Mouse (Mus musculus) right cerebral cortex, postnatal 36 days (tissue): ENCODE results near the gene Ly86.

Experiments
- DNase-seq, 2 experiments: peaks; one replicate each; pipeline ENCODE4 v3.0.0; 2022; ENCODE audit warnings: low spot score in 2 of 2, mixed read lengths in 1 of 2

Gene Ly86

DNA sequence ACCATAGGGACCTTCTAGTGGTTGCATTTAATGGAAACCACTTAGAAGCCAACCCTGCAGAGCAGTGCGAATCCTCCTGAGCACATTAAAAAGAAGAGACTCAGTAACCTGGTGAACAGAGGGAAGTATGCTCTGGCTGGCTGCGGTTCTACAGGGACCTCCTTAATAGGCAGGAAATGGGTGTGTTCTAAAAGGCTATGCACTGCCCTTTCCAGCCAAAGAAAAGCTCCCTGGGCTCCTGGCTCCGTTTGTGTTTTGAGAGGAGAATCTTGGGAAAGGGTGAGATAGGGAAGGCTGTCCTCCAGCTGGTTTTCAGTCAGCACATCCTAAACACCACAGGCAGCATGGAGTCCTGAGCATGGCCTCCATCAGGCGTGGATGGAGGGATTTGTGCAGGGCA lies 8.9 kb downstream of the Ly86 start:
- no peak for DNase-seq

DNA sequence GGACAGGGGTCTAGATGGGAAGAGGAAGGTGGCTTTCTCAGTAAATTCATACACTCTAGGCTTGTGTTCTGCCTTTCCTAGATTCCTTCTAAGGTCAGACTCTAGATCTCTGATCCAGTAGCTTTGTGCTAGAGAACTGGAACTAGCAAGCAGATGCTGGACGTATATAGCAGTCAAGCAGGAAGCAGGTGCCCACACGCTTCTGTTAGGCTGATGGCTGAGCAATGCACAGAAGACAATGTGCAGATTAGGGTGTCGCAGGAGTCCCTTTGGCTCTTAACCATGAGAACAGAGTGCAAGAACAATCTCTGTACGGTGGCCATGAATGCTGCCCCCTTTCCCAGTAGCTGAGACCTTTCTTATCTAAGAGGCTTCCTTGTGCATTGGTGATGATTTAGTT lies 9.4 kb downstream of the Ly86 start:
- DNase-seq = peak; percentile 24 to 60

DNA sequence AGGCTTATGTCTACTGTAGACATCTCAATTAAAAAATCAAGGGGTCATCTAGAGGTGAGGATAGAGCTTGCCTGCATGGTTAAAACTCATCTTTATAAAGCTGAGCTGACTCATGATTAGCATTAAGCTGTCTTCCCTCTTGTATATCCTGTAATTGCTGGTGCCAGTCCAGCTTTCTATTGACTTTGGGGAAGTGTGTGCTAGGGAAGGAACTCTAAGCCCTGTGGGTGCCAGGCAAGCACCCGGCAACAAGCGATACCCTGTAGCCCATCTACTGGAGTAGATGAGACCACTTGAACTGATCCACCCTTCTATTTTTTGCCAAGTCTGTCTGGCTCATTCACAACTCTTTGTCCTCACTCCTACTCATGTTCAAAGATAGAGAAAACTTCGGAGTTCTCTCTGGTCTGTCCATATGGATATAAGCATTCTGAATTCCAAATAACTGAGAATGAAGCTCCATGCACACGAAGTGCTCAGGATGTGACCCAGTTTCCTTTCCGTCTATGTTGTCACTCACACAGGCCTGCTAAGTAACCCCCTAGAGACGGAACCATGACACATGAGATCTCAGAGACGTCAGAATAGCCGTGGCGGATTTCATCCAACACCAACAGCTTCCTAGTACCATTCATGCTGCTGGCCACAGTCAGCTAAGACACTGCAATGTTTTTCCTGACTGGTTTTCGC lies 10.8 kb downstream of the Ly86 start:
- DNase-seq = peak in 1 of 2 experiments; percentile 44

DNA sequence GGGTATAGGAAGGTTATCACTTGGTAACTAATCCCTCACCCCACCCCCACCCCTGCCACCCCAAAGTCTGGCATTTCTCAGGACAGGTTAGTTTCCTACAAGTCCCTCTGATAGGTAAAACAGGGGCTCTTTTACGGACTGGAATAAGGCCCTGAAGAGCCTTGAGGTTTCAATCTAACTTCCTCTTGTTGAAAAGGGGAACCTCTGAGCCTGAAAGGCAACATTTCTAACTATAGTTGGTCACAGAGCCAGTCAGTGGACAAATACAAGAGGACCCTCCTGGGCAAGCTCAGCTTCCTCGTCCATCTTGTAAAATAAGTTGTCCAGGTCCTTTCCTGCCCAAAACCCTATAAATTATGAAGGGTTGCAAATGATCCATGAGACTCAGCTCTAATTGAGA lies 11.5 kb downstream of the Ly86 start:
- no peak for DNase-seq

- no peak for DNase-seq
Measured at GRCm38 (mm10) chr13:37358112-37358511, 13.1 kb downstream of the Ly86 start.

- DNase-seq = no peak
Measured at GRCm38 (mm10) chr13:37361249-37361648, 16.2 kb downstream of the Ly86 start.

GRCm38 (mm10) chr13:37364351-37364750 lies 19.3 kb downstream of the Ly86 start:
- DNase-seq = no peak

DNA sequence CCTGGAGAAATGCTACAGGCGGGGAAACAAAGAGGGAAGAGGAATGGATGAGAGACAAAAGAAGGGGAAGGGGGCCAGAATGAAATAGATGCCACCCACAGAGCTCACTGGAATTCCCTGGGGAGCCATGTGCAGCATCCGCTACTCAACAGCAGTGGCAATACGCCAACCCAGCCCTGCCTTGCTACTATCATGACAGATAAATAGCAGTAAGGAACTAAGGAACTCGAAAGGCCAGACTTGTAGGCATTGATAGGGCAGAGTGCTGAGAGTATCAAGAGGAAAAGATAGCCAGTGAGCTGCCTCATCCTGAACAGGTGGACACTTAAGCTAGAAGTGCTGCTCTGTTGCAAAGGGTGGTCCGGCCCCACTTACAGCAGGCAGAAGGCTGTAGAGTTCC lies 31.4 kb downstream of the Ly86 start:
- DNase-seq = no peak

DNA sequence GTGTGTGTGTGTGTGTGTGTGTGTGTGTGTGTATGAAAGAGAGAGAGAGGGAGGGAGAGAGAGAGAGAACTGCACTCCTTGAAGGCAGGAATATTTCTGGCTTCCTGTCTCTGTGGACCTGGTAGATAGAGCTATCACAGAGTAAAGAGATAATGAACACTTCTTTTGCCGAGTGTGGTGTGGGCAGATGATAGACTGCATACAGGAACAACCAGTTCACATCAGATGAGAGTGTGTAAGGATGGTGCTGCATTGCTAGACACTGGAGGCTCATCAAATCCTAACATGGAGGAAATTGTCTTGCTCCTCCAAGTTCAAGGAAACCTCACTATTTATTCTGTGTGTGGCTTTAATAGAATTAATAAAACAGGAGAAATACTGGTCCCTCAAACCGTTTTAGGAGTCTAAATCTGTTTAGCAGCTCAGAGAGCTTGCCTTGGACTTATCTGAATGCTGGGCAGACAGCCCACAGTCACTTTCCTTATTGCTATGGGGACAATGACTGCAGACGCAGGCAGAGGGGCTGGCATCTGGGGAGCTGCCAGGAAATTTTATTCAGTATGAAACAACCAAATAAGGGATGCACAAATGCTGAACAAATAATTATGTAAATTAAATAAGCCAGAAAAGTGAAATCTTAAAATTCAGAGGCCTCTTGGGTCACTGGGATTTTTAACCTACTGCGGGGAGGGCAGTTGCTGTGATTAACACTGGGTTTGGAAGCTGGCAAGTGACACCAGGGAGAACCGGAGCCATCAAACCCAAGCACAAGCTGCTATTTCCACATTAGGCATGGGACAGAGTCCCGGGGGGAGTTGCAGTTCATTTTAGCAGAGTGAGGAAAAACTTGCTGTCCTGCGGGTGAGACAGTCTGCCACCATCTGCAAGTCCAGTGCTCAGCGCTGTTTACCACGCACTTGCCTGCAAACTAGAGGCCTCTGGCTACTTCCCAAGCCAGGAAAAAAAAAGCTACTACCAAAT lies 43.5 kb downstream of the Ly86 start:
- peak; percentile 13 to 18 for DNase-seq

GRCm38 (mm10) chr13:37389296-37389695 lies 44.3 kb downstream of the Ly86 start:
- DNase-seq = peak; percentile 14 to 23

GRCm38 (mm10) chr13:37398791-37399190 lies 53.8 kb downstream of the Ly86 start:
- DNase-seq = no peak

GRCm38 (mm10) chr13:37399340-37399739 lies 54.3 kb downstream of the Ly86 start:
- DNase-seq = no peak

- no peak for DNase-seq
Measured at GRCm38 (mm10) chr13:37402421-37402820, 57.4 kb downstream of the Ly86 start.

- no peak for DNase-seq
Measured at GRCm38 (mm10) chr13:37403708-37404107, 58.7 kb downstream of the Ly86 start.

- DNase-seq = peak; percentile 47 to 72
Measured at GRCm38 (mm10) chr13:37415696-37416095, 70.7 kb downstream of the Ly86 start.

DNA sequence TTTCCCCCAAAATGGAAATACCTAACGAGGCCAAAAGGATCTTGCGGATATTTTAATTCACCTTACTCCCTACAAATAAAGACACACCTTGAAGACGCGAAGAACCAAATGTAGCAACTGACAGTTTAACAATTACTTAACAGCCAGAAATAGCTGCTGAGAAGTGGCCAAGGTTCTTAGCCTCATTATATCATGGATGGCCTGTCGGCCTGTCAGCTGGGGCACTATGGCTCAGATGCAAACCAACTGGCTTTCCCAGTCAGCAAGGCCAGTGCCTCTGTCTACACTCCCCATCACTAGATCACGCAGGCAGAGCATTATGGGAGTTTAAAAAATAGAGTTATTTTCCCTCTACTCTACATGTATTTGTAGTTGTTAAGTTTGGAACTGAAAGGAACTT lies 78.4 kb downstream of the Ly86 start:
- no peak for DNase-seq

DNA sequence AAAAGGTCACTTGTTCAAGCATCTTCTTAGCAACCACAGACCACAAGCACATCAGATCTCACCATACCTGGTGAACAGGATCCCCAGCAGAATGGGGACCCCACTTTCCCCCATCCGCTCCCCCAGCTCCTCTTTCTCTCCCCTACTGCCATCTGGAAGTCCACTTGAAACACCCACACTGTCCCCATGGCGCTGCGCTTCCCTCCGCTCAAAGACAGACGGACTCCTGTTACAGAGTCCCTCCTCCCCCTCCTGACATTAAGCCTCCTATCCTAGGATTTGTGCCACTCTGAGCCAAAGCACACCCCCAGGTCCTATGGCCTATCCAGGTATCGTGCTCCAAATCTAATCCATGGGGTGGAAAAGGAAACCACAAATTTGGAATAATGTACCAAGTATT lies 79.9 kb downstream of the Ly86 start:
- DNase-seq = peak; percentile 14 to 27

DNA sequence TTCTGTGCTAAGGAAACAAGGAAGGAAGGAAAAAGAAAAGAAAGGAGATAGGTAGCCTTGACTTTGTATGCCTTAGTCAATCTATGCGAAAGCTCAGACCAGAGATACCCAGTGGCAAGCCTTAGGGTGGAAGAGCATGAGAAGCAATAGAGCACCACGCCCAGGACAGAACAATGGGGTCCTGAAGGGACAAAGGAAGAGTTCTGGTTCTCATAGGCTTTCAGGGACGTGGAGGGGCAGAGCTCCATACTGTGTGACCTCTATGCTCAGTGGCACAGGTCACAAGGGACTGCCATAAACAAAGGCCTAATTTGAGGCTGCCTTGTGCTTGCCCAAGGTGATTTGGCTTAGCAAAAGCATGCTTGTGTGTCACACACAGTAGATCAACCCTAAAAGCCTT lies 80.4 kb downstream of the Ly86 start:
- no peak for DNase-seq

GRCm38 (mm10) chr13:37426578-37427336 lies 81.7 kb downstream of the Ly86 start:
- DNase-seq = no peak

- DNase-seq = no peak
Measured at GRCm38 (mm10) chr13:37428496-37428895, 83.5 kb downstream of the Ly86 start.

GRCm38 (mm10) chr13:37429661-37430271 lies 84.8 kb downstream of the Ly86 start:
- DNase-seq = no peak

GRCm38 (mm10) chr13:37431707-37432106 lies 86.7 kb downstream of the Ly86 start:
- DNase-seq = no peak
